Mouse (Mus musculus) effector memory CD4-positive, alpha-beta T cell, adult 7 months (primary cell): ENCODE measurements around the gene Vmn1r86. TPM values are rescaled to one million over a fixed set of nuclear protein-coding genes. Genes with fewer than 3 reads are reported as not detected.

Experiments
- polyA plus RNA-seq: library from polyadenylated mRNA; unstranded; fragments of 100-300 nt; shearing (Covaris generic); gene quantifications from one replicate; pipeline ENCODE4 v1.2.1, GENCODE M21; 2017

Gene Vmn1r86
- 0.06 TPM for polyA plus RNA-seq

GRCm38 (mm10) chr7:13119817-13120216 is at the start of gene Vmn1r86:
Gene Vmn1r86, minus strand, starts transcription at chr7:13119917.

GRCm38 (mm10) chr7:13159268-13159667 is 39.6 kb upstream of the Vmn1r86 start, which contains the start of gene Vmn1r88:
Gene Vmn1r88, plus strand, starts transcription at chr7:13159568.

GRCm38 (mm10) chr7:13140057-13140456 is 20.3 kb upstream of the Vmn1r86 start, which contains the start of gene Vmn1r87:
Gene Vmn1r87, minus strand, starts transcription at chr7:13140157.

GRCm38 (mm10) chr7:13095073-13095472 is 24.6 kb downstream of the Vmn1r86 start, which contains the start of gene Vmn1r85:
Gene Vmn1r85, minus strand, starts transcription at chr7:13095173.

GRCm38 (mm10) chr7:13054287-13055010 is 65.3 kb downstream of the Vmn1r86 start, which contains the start of gene Mzf1:
Gene Mzf1, minus strand, starts transcription at chr7:13054764.

Other genes starting within 250 kb of the Vmn1r86 start
- gene Zfp128, start 238.7 kb downstream of the Vmn1r86 start, polyA plus RNA-seq: 0.33 TPM
- gene Zscan22, start 222.1 kb downstream of the Vmn1r86 start, polyA plus RNA-seq: 6.1 TPM
- 1,064 TPM for gene Rps5, start 197.6 kb downstream of the Vmn1r86 start, polyA plus RNA-seq
- 0.16 TPM for gene Rnf225, start 192.5 kb downstream of the Vmn1r86 start, polyA plus RNA-seq
- 1.0 TPM for gene Zfp324, start 154.1 kb downstream of the Vmn1r86 start, polyA plus RNA-seq
- 4.5 TPM for gene Zfp446, start 142.1 kb downstream of the Vmn1r86 start, polyA plus RNA-seq
- gene Slc27a5, start 121.7 kb downstream of the Vmn1r86 start, polyA plus RNA-seq: 0.96 TPM
- gene Trim28, start 120.8 kb downstream of the Vmn1r86 start, polyA plus RNA-seq: 88.3 TPM
- gene Zbtb45, start 109.9 kb downstream of the Vmn1r86 start, polyA plus RNA-seq: 5.0 TPM
- gene Chmp2a, start 85.1 kb downstream of the Vmn1r86 start, polyA plus RNA-seq: 170 TPM
- gene Ube2m, start 81.6 kb downstream of the Vmn1r86 start, polyA plus RNA-seq: 140 TPM
- gene Mzf1, start 65.2 kb downstream of the Vmn1r86 start, polyA plus RNA-seq: 0.67 TPM
- 0.06 TPM for gene Vmn1r85, start 24.7 kb downstream of the Vmn1r86 start, polyA plus RNA-seq
- gene Vmn1r87, start 20.2 kb upstream of the Vmn1r86 start, polyA plus RNA-seq: not detected
- 0.13 TPM for gene Vmn1r88, start 39.7 kb upstream of the Vmn1r86 start, polyA plus RNA-seq
- not detected for gene Vmn1r89, start 93.1 kb upstream of the Vmn1r86 start, polyA plus RNA-seq
- gene Lig1, start 157.4 kb upstream of the Vmn1r86 start, polyA plus RNA-seq: 14.0 TPM
- gene Zswim9, start 158.8 kb upstream of the Vmn1r86 start, polyA plus RNA-seq: 1.6 TPM
- gene Pla2g4c, start 204.7 kb upstream of the Vmn1r86 start, polyA plus RNA-seq: 0.20 TPM